Mouse (Mus musculus): ENCODE results near the gene Gpsm3.

Gene Gpsm3

DNA sequence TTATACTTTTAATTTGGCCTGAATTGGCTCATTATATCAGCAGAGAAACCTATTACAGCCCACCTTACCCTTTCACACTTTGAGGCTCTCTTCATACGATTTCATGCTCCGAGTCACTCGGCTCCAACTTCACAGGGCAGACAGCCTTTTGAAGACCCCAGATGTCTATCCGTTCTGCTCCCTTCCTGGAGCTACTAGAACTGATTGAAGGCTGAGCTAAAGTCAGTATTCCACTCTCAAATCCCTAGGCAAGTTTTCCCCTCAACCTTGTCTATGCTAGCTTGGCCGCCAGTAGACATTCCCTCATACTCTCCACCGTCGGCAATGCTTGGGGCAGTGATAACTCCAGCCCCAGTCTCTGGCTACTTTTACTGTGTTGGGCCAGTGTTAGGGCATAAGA, 400 bp upstream of the Gpsm3 start:
- ChIA-PET POLR2A (interaction anchor here (0.7 to 7.2 kb wide), 18 partner anchors 10 to 633 kb away, joined by 3 to 102 read pairs (median 6); partner anchors contain the start of genes Agpat1 (in 3 of the 4), Rnf5 (in 3 of the 4), Ager (in 2 of the 4) and H2-DMa (in 2 of the 4)), CTCF (interaction anchor here in 3 of 4 experiments (0.6 to 2.2 kb wide), 6 partner anchors 15 to 110 kb away, joined by 3 to 12 read pairs (median 4); partner anchors contain the start of gene Agpat1 (in 1 of the 3))

GRCm38 (mm10) chr17:34590154-34590987, 765 bp downstream of the Gpsm3 start:
- CTCF ChIA-PET = interaction anchor here (0.5 to 2.2 kb wide), 20 partner anchors 12 to 362 kb away, joined by 3 to 12 read pairs (median 4); partner anchors contain the start of genes Agpat1 (in 2 of the 4) and Atf6b (in 1 of the 4)

GRCm38 (mm10) chr17:34591029-34591993, 1.7 kb downstream of the Gpsm3 start, which contains the start of gene Pbx2:
Gene Pbx2, plus strand, starts transcription at chr17:34591266.
- ChIA-PET CTCF (interaction anchor here in 2 of 4 experiments (0.6 to 2.2 kb wide), 12 partner anchors 11 to 361 kb away, joined by 3 to 12 read pairs (median 4); partner anchors contain the start of gene Agpat1 (in 1 of the 2)), POLR2A (interaction anchor here (0.6 to 7.2 kb wide), 24 partner anchors 8 to 1041 kb away, joined by 3 to 102 read pairs (median 4); partner anchors contain the start of genes Agpat1 (in 4 of the 4), Rnf5 (in 4 of the 4), Ager (in 2 of the 4) and Atf6b (in 2 of the 4))

More at GRCm38 (mm10) chr17:34590154-34590987, 765 bp downstream of the Gpsm3 start:
- POLR2A ChIA-PET = interaction anchor here (0.6 to 7.2 kb wide), 34 partner anchors 9 to 830 kb away, joined by 3 to 102 read pairs (median 4); partner anchors contain the start of genes Agpat1 (in 4 of the 4), Rnf5 (in 4 of the 4), Ager (in 2 of the 4) and Atf6b (in 2 of the 4)

DNA sequence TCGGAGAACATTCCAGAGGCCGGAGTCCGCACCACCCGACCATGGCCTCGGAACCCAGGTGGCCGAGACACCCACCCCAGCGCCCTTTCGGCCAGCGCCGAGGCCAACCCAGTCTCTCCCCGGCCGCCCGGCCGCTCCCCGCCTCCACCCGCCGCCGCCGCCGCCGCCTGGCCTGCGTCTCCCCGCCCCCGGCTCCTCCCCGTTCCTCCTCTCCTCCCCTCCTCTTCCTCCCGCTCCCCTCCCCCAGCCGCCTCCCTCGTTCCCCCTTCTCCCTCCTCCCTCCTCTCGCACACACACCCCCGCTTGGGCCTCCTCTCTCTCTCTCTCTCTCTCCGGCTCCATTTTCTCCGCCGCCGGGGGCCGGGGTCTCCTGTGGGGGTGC, 2.4 kb downstream of the Gpsm3 start:
- CTCF ChIA-PET = interaction anchor here in 1 of 4 experiments (1.6 kb wide), 1 partner anchor 40 kb away, joined by 5 read pairs; no protein-coding TSS in a partner anchor

DNA sequence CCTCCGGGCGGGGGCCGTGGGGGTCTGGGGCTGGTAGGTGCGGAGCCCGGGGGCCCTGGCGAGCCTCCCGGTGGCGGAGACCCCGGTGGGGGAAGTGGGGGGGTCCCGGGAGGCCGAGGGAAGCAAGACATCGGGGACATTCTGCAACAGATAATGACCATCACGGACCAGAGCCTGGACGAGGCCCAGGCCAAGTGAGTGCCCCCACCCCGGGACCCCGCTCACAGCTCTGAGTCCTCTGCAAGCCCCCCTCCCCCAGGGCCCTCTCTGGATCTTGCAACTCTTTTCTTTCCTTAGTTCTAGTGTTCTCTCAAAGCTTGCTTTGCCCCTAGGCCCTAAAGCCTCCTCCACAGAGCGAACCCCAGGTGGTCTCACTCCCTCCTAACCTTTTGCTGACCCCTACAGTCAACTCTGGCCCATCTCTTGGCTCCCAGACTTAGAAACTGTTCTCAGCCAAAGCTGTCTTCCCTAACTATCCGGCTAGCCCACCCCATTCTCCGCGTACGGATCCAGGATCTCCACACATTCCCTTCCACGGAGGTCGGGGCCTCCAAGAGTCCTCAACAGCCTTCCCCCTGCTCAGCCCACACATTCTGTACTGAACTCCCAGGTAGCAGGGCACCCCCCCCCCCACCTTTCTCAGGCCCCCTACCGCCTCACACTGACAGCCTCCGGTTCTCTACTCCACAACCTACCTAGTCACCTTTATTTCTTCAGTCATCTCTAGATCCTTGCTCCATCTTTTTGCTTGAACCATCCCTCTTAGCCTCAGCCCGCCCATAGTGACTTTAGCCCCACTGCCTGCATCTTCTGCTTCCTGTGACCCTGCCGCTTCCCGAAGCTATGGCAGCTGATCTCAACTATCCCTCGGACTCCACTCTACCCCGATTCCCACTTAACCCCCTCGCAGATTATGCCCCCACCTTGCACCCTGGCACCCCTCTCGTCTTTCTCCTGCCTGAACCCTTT, 3.3 kb downstream of the Gpsm3 start:
- ChIA-PET CTCF (interaction anchor here in 3 of 4 experiments (0.6 to 1.8 kb wide), 5 partner anchors 10 to 64 kb away, joined by 3 to 11 read pairs (median 6); partner anchors contain the start of gene Notch4 (in 1 of the 3)), POLR2A (interaction anchor here in 3 of 4 experiments (0.5 to 7.2 kb wide), 13 partner anchors 8 to 567 kb away, joined by 3 to 102 read pairs (median 3); partner anchors contain the start of genes Agpat1 (in 3 of the 3), Rnf5 (in 3 of the 3), Ager (in 1 of the 3) and Atf6b (in 1 of the 3))

More for the DNA sequence above, 2.4 kb downstream of the Gpsm3 start:
- POLR2A ChIA-PET = interaction anchor here (0.6 to 7.2 kb wide), 11 partner anchors 8 to 358 kb away, joined by 3 to 102 read pairs (median 6); partner anchors contain the start of genes Agpat1 (in 4 of the 4), Rnf5 (in 4 of the 4), Ager (in 1 of the 4) and Atf6b (in 1 of the 4)

- ChIA-PET CTCF (interaction anchor here in 2 of 4 experiments (0.6 to 1.8 kb wide), 4 partner anchors 9 to 65 kb away, joined by 3 to 6 read pairs (median 4); partner anchors contain the start of genes Agpat1 (in 1 of the 2), Notch4 (in 1 of the 2) and Rnf5 (in 1 of the 2)), POLR2A (interaction anchor here in 3 of 4 experiments (0.5 to 5.3 kb wide), 11 partner anchors 8 to 718 kb away, joined by 3 to 100 read pairs (median 4); partner anchors contain the start of genes Agpat1 (in 2 of the 3), Rnf5 (in 2 of the 3) and B3galt4 (in 1 of the 3))
Measured at GRCm38 (mm10) chr17:34593752-34594525, 4.3 kb downstream of the Gpsm3 start.

DNA sequence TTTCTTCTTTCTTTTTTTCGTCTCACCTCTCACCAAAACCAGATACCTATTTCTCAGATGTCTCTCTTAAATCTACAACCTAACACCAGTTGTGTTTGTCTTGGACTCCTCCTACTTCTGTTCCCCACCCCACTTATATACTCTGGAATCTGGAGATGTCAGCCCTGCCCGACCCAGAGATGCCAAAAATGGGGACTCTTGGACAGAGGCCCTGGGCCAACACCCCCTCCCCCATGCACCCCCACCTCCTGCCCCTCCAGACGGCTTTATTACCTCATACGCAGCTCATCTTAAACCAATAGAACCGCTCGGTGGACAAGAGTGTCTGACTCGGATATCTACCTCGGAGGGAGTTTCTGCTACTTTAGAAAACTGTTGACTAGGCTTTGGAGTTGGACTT, 6.5 kb downstream of the Gpsm3 start:
- CTCF ChIA-PET = interaction anchor here in 1 of 4 experiments (1.7 kb wide), 1 partner anchor 23 kb away, joined by 5 read pairs; no protein-coding TSS in a partner anchor
- POLR2A ChIA-PET = interaction anchor here in 2 of 4 experiments (0.8 to 2.0 kb wide), 3 partner anchors 8 to 23 kb away, joined by 3 to 6 read pairs (median 5); partner anchors contain the start of genes Agpat1 (in 1 of the 2) and Rnf5 (in 1 of the 2)

DNA sequence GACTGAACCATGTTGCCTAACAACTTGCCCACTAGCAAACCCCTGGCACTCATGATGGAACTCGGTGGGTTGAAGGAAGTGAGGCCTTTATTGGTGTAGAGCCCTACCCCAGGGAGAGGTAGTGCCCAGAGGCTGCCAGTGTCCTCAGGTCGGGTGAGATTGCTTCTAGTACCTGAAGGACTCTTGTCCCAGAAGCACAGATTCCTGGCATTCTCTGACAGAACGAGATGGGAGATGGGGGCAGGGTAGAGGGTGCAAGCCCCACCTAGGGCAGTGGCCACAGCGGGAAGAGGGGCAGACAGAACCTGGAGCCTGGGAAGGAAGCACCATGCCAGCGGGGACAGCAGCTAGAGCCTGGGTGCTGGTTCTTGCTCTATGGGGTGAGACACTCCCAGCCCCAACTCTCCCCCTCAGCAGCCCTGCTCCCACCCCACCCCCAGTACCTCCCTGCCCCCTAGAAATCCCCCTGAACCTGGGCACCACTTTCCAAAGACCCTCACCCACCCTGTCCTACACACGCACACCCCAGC, 8.0 kb downstream of the Gpsm3 start, which contains the start of gene Ager:
Gene Ager (plus strand): TSS at position 297 of the 530 bp plus-strand sequence.
- CTCF ChIA-PET = interaction anchor here in 3 of 4 experiments (0.7 to 2.2 kb wide), 4 partner anchors 21 to 485 kb away, joined by 3 to 7 read pairs (median 6); no protein-coding TSS in a partner anchor
- POLR2A ChIA-PET = interaction anchor here in 3 of 4 experiments (0.6 to 9.3 kb wide), 6 partner anchors 8 to 565 kb away, joined by 3 to 102 read pairs (median 3); partner anchors contain the start of genes Gpsm3 (in 2 of the 3), Pbx2 (in 2 of the 3), Fkbpl (in 1 of the 3) and H2-DMa (in 1 of the 3)

DNA sequence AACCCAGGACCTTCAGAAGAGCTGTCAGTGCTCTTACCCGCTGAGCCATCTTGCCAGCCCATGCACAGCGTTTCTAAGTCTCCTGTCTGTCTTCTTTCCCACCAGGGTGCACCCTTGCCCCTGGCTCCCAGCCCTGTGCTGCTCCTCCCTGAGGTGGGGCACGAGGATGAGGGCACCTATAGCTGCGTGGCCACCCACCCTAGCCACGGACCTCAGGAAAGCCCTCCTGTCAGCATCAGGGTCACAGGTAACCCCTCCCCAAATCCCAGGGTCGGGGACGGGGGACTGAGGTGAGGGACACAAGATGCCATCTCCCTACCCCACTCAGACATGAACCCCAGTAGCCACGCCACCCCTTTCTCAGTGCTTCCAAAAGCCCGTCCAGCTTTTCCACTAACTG, 10.3 kb downstream of the Gpsm3 start:
- POLR2A ChIA-PET = interaction anchor here in 3 of 4 experiments (0.6 to 9.3 kb wide), 7 partner anchors 10 to 776 kb away, joined by 3 to 102 read pairs (median 5); partner anchors contain the start of genes Gpsm3 (in 2 of the 3), Pbx2 (in 2 of the 3), Ndufa7 (in 1 of the 3) and Rps28 (in 1 of the 3)

GRCm38 (mm10) chr17:34601796-34602195, 12.2 kb downstream of the Gpsm3 start:
- ChIA-PET CTCF (no interaction called here), POLR2A (interaction anchor here in 2 of 4 experiments (1.6 to 9.3 kb wide), 5 partner anchors 8 to 39 kb away, joined by 4 to 102 read pairs (median 6); partner anchors contain the start of genes Gpsm3 (in 2 of the 2) and Pbx2 (in 2 of the 2))

More for the DNA sequence above, 10.3 kb downstream of the Gpsm3 start:
- CTCF ChIA-PET = interaction anchor here in 2 of 4 experiments (1.2 to 1.6 kb wide), 3 partner anchors 19 to 44 kb away, joined by 3 to 6 read pairs (median 4); no protein-coding TSS in a partner anchor

DNA sequence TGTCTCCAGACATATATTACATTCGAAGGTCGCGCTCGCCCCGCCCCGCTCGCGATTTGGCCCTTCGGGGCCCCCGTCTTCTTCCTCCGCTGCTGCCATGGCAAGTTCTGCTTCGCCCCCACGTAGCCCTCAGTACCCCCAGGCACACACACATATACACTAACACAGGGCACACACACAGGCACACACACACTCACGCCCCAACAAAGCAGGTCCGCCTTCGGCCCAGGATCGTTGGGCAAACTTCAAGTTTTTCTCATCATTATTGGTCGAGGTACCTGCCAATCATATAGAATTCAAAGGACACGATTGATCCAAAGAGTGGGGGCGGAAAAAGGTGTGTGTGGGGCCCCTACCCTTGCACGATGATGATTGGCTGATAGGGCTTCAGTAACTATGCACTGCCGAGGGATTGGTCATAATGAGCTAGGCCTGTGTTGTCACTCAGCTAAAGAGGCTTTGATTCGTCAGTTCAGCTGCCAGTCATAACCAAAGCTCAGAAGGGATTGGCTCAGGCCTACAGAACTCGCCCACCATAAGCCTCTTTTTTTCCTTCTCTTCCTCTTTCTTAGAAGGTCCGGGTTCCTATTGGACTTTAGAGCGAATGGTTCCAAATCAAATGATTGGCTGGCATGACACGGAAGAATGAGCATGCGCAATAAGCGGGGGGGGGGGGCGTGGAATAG, 13.9 kb downstream of the Gpsm3 start, which contains the start of gene Rnf5:
Gene Rnf5 (minus strand): TSS at position 316 of the 686 bp plus-strand sequence.
- POLR2A ChIA-PET = interaction anchor here (0.6 to 9.3 kb wide), 59 partner anchors 8 to 653 kb away, joined by 3 to 102 read pairs (median 6); partner anchors contain the start of genes Gpsm3 (in 4 of the 4), Pbx2 (in 4 of the 4), H2-DMa (in 3 of the 4) and Fkbpl (in 2 of the 4)
- CTCF ChIA-PET = interaction anchor here in 3 of 4 experiments (0.5 to 1.6 kb wide), 19 partner anchors 10 to 698 kb away, joined by 3 to 16 read pairs (median 5); partner anchors contain the start of genes Fkbpl (in 1 of the 3), Gpsm3 (in 1 of the 3) and Pbx2 (in 1 of the 3)

- POLR2A ChIA-PET = interaction anchor here (0.5 to 9.3 kb wide), 63 partner anchors 8 to 1751 kb away, joined by 3 to 102 read pairs (median 6); partner anchors contain the start of genes Gpsm3 (in 4 of the 4), Pbx2 (in 4 of the 4), H2-DMa (in 3 of the 4) and Fkbpl (in 2 of the 4)
- CTCF ChIA-PET = interaction anchor here (0.5 to 1.6 kb wide), 19 partner anchors 10 to 698 kb away, joined by 3 to 16 read pairs (median 6); partner anchors contain the start of genes Fkbpl (in 1 of the 4), Gpsm3 (in 1 of the 4) and Pbx2 (in 1 of the 4)
Measured at GRCm38 (mm10) chr17:34604061-34604508, 14.5 kb downstream of the Gpsm3 start, which contains the start of gene Agpat1. Gene Agpat1, plus strand, starts transcription at chr17:34604262.
